7 mouse cellular contexts compared by ENCODE assay signal in the genomic region with DNA sequence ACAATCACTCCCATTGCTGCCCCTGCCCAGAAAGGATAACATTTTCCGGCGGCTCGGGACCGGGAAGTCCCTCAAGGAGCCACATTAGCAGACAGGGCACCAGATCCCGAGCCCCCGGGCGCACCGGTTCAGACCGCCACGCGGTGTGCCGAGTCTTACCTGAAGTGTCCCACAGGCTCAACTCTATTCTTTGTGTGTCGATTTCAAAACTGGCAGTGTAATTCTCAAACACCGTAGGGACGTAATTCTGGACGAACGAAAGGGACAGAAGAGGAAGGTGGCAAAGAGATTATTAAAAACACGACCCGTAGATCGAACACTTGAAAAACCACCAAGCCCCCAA. TPM values are rescaled to one million over a fixed set of nuclear protein-coding genes. Genes with fewer than 3 reads are reported as not detected.
DNase-seq lines count a peak whose midpoint lies in the region; ATAC-seq and TF ChIP-seq lines count a peak whose summit lies in the region.

No protein-coding gene starts in this region.

- 0 out of 2 replicates have a peak, but pooled peaks have one; percentile 11 for ATAC-seq in lung, embryonic 14.5 days (ENCODE audit: insufficient read depth)
- ATAC-seq in intestine, embryonic 16.5 days: peak; percentile 37
- ATAC-seq in neural tube, embryonic 14.5 days (ENCODE audit: low read depth): peak; percentile 41

- peak overlapping the region; percentile 76 for H3K4me2 ChIP-seq in lung, embryonic 14.5 days
- H3K4me2 ChIP-seq in intestine, embryonic 16.5 days (ENCODE audit: low read depth, low read length): peak overlapping the region; percentile 51
- peak overlapping the region; percentile 65 for H3K4me2 ChIP-seq in neural tube, embryonic 14.5 days (ENCODE audit: low read depth, low read length)

- H3K9ac ChIP-seq in lung, embryonic 14.5 days: peak overlapping the region; percentile 75
- H3K9ac ChIP-seq in intestine, embryonic 16.5 days (ENCODE audit: low read depth, low read length): peak overlapping the region; percentile 96
- H3K9ac ChIP-seq in neural tube, embryonic 14.5 days (replicated peaks; ENCODE audit: low read depth, low read length): peak overlapping the region; percentile 95

- peak; percentile 37; the same call in 1 of the 2 replicates for TF ChIP-seq POLR2A in embryonic fibroblast, embryonic 13.5 days (IDR thresholded peaks at IDR 0.05; ENCODE audit: low read depth, low read length)

- no peaks in the 10 kb centered on the region for H3K27me3 ChIP-seq in lung, embryonic 14.5 days (ENCODE audit: insufficient read depth, low read length)
- no peaks in the 10 kb centered on the region for H3K27me3 ChIP-seq in intestine, embryonic 16.5 days (replicated peaks; ENCODE audit: control insufficient read depth, insufficient read depth, low read length)
- H3K27me3 ChIP-seq in neural tube, embryonic 14.5 days (ENCODE audit: control insufficient read depth, insufficient read depth, low read length): no peaks in the 10 kb centered on the region

- H3K9me3 ChIP-seq in lung, embryonic 14.5 days (ENCODE audit: low read depth, low read length): no peaks in the 10 kb centered on the region
- H3K9me3 ChIP-seq in intestine, embryonic 16.5 days (ENCODE audit: control insufficient read depth, low read length): no peaks in the 10 kb centered on the region
- no peaks in the 10 kb centered on the region for H3K9me3 ChIP-seq in neural tube, embryonic 14.5 days (ENCODE audit: control insufficient read depth, low read length)

- WGBS in lung, embryonic 14.5 days: under 1% methylated on average over 20 of the region's 20 CpGs
- WGBS in intestine, embryonic 16.5 days: 0% methylated on average over 20 of the region's 20 CpGs
- WGBS in neural tube, embryonic 14.5 days: 0% methylated on average over 20 of the region's 20 CpGs

- H3K27ac ChIP-seq in lung, embryonic 14.5 days (ENCODE audit: low read depth): peak overlapping the region; percentile 92
- H3K27ac ChIP-seq in embryonic fibroblast, embryonic 13.5 days (ENCODE audit: insufficient read depth, low read length): peak overlapping the region; percentile 96
- H3K27ac ChIP-seq in intestine, embryonic 16.5 days (ENCODE audit: low read length): peak overlapping the region; percentile 94
- peak overlapping the region; percentile 93 for H3K27ac ChIP-seq in neural tube, embryonic 14.5 days (ENCODE audit: low read depth, low read length)

- H3K4me1 ChIP-seq in lung, embryonic 14.5 days (ENCODE audit: insufficient read depth): peaks cover 19% of the 10 kb centered on the region
- peaks cover 3% of the 10 kb centered on the region for H3K4me1 ChIP-seq in embryonic fibroblast, embryonic 13.5 days (ENCODE audit: control insufficient read depth, insufficient read depth, low read length)
- peaks cover 21% of the 10 kb centered on the region for H3K4me1 ChIP-seq in intestine, embryonic 16.5 days (ENCODE audit: control insufficient read depth, insufficient read depth, low read length)
- peaks cover 17% of the 10 kb centered on the region; the same call in 1 of the 2 replicates for H3K4me1 ChIP-seq in neural tube, embryonic 14.5 days (ENCODE audit: control insufficient read depth, insufficient read depth, low read length)

- H3K36me3 ChIP-seq in lung, embryonic 14.5 days (ENCODE audit: insufficient read depth): peaks cover 5% of the 10 kb centered on the region; the same call in 1 of the 2 replicates
- H3K36me3 ChIP-seq in intestine, embryonic 16.5 days (ENCODE audit: control insufficient read depth, insufficient read depth, low read length): no peaks in the 10 kb centered on the region
- no peaks in the 10 kb centered on the region for H3K36me3 ChIP-seq in neural tube, embryonic 14.5 days (ENCODE audit: control insufficient read depth, insufficient read depth, low read length)

- peak overlapping the region; percentile 87 for H3K4me3 ChIP-seq in lung, embryonic 14.5 days (ENCODE audit: low read depth, low read length)
- H3K4me3 ChIP-seq in embryonic fibroblast, embryonic 13.5 days (ENCODE audit: insufficient read depth, low read length): peak overlapping the region; percentile 76
- H3K4me3 ChIP-seq in intestine, embryonic 16.5 days (ENCODE audit: low read length): peak overlapping the region; percentile 96
- peak overlapping the region; percentile 91 for H3K4me3 ChIP-seq in neural tube, embryonic 14.5 days (ENCODE audit: low read depth, low read length)

- no peak for DNase-seq in lung, embryonic 14.5 days
- no peak for DNase-seq in lung, postnatal 14 days
- no peak for DNase-seq in thymus, postnatal 25 days
- no peak for DNase-seq in thymus, postnatal 10 days (ENCODE audit: low spot score in 2 of 2)

- TF ChIP-seq CTCF in lung, embryonic 14.5 days (IDR thresholded peaks at IDR 0.05; ENCODE audit: low read depth): no peak
- no peak for TF ChIP-seq CTCF in embryonic fibroblast, embryonic 13.5 days (IDR thresholded peaks at IDR 0.05; ENCODE audit: borderline replicate concordance, insufficient read depth, low read length)

RNA-seq across cellular contexts. Expression of a gene that starts 0.9 kb away (rescaled TPM):
- 69.4 and 69.5 TPM in 2 replicates for polyA plus RNA-seq in lung, embryonic 14.5 days (2014; fragmentation: Nextera tagmentation; extraction: Ambion mirVana)
- polyA plus RNA-seq in embryonic fibroblast, embryonic 13.5 days (2011; ENCODE audit: insufficient read length, low read depth, missing spikeins): 233 and 320 TPM in 2 replicates
- 49.5 and 53.8 TPM in 2 replicates for polyA plus RNA-seq in intestine, embryonic 16.5 days (2015; fragmentation: Nextera tagmentation; extraction: Ambion mirVana)
- 117 and 129 TPM in 2 replicates for polyA plus RNA-seq in neural tube, embryonic 14.5 days (2014; fragmentation: Nextera tagmentation; extraction: Ambion mirVana)
